ENCODE assay signal across 21 mouse cellular contexts in the genomic region with DNA sequence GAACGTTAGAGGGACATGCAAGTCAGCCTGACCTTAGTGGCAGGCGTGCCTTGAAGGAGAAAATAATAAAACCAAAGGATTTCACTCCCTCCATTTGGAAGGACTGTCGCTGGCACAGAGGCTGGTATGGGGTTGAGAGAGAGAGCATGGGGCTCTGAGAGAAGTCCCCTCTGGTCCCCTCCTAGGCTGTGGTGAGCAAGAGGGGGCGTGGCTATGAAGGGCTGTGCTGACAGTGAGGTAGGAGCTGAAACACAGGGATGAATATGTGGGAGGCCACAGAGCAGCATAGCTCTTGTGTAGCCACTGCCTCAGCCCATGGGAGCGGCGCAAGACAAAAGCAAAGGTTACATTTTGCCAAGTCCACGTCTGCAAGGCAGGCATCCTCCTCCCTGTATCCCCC. TPM values are rescaled to one million over a fixed set of nuclear protein-coding genes. Genes with fewer than 3 reads are reported as not detected.
DNase-seq lines count a peak whose midpoint lies in the region; ATAC-seq and TF ChIP-seq lines count a peak whose summit lies in the region.
"Had no signal": no experiment of that assay in that cellular context is flagged by ENCODE, and none has a peak within 500 bp of the region (broad histone marks: within the 10 kb centered on the region; RNA-seq: fewer than 3 reads in every experiment).

No protein-coding gene starts in this region.

- 83% methylated on average over 7 of the region's 7 CpGs for WGBS in forebrain, postnatal 0 days
- WGBS in forebrain, embryonic 10.5 days: 90% methylated on average over 7 of the region's 7 CpGs
- 78% methylated on average over 7 of the region's 7 CpGs for WGBS in hindbrain, postnatal 0 days
- WGBS in hindbrain, embryonic 11.5 days: 82% methylated on average over 7 of the region's 7 CpGs

- no peaks in the 10 kb centered on the region for H3K27me3 ChIP-seq in forebrain, postnatal 0 days (ENCODE audit: insufficient read depth, low read length)
- H3K27me3 ChIP-seq in forebrain, embryonic 10.5 days (ENCODE audit: poor library complexity, severe bottlenecking): no peaks in the 10 kb centered on the region
- H3K27me3 ChIP-seq in hindbrain, postnatal 0 days (ENCODE audit: insufficient read depth, low read length): no peaks in the 10 kb centered on the region
- H3K27me3 ChIP-seq in hindbrain, embryonic 11.5 days (ENCODE audit: control insufficient read depth, insufficient read depth, low read length): no peaks in the 10 kb centered on the region
- H3K27me3 ChIP-seq: CH12.LX; embryonic facial prominence, embryonic 12.5 days; forebrain, embryonic 13.5 days; heart, embryonic 13.5 days; hindbrain, embryonic 15.5 days had no signal

- H3K36me3 ChIP-seq in forebrain, postnatal 0 days (ENCODE audit: insufficient read depth): peaks cover under 1% of the 10 kb centered on the region
- peaks cover 25% of the 10 kb centered on the region for H3K36me3 ChIP-seq in forebrain, embryonic 10.5 days (replicated peaks)
- no peaks in the 10 kb centered on the region for H3K36me3 ChIP-seq in hindbrain, postnatal 0 days (ENCODE audit: insufficient read depth, low read length)
- no peaks in the 10 kb centered on the region for H3K36me3 ChIP-seq in hindbrain, embryonic 11.5 days (ENCODE audit: control insufficient read depth, insufficient read depth, low read length)
- H3K36me3 ChIP-seq: hindbrain, embryonic 15.5 days had no signal

- H3K4me1 ChIP-seq in forebrain, postnatal 0 days (ENCODE audit: insufficient read depth): 0 out of 2 replicates have a peak, but pooled peaks cover 3% of the 10 kb centered on the region
- H3K4me1 ChIP-seq in forebrain, embryonic 10.5 days: peaks cover 29% of the 10 kb centered on the region
- 0 out of 2 replicates have a peak, but pooled peaks cover 6% of the 10 kb centered on the region for H3K4me1 ChIP-seq in hindbrain, postnatal 0 days (ENCODE audit: insufficient read depth, low read length)
- H3K4me1 ChIP-seq in hindbrain, embryonic 11.5 days (replicated peaks; ENCODE audit: control insufficient read depth, insufficient read depth, low read length): no peaks in the 10 kb centered on the region
- H3K4me1 ChIP-seq: hindbrain, embryonic 15.5 days had no signal

- H3K9ac ChIP-seq in forebrain, postnatal 0 days: no peak overlapping the region
- H3K9ac ChIP-seq in hindbrain, postnatal 0 days (replicated peaks; ENCODE audit: low read length): no peak overlapping the region
- no peak overlapping the region for H3K9ac ChIP-seq in hindbrain, embryonic 11.5 days (ENCODE audit: low read depth, low read length)
- H3K9ac ChIP-seq: embryonic facial prominence, embryonic 12.5 days; forebrain, embryonic 13.5 days; heart, embryonic 13.5 days; hindbrain, embryonic 15.5 days had no signal

- H3K4me2 ChIP-seq in forebrain, postnatal 0 days (ENCODE audit: low read depth): no peak overlapping the region
- H3K4me2 ChIP-seq in hindbrain, postnatal 0 days (ENCODE audit: low read depth, low read length): no peak overlapping the region
- H3K4me2 ChIP-seq in hindbrain, embryonic 11.5 days (replicated peaks; ENCODE audit: low read depth, low read length): no peak overlapping the region
- H3K4me2 ChIP-seq: embryonic facial prominence, embryonic 12.5 days; forebrain, embryonic 13.5 days; heart, embryonic 13.5 days; hindbrain, embryonic 15.5 days had no signal

- H3K9me3 ChIP-seq in forebrain, postnatal 0 days (ENCODE audit: low read length): no peaks in the 10 kb centered on the region
- no peaks in the 10 kb centered on the region for H3K9me3 ChIP-seq in forebrain, embryonic 10.5 days
- H3K9me3 ChIP-seq in hindbrain, postnatal 0 days (ENCODE audit: low read length): no peaks in the 10 kb centered on the region
- H3K9me3 ChIP-seq in hindbrain, embryonic 11.5 days (ENCODE audit: control insufficient read depth, low read length): no peaks in the 10 kb centered on the region
- H3K9me3 ChIP-seq: embryonic facial prominence, embryonic 12.5 days; forebrain, embryonic 13.5 days; G1E; heart, embryonic 13.5 days; hindbrain, embryonic 15.5 days had no signal

- no peak for TF ChIP-seq CTCF in forebrain, postnatal 0 days (IDR thresholded peaks at IDR 0.05; ENCODE audit: low read depth)
- no peak for TF ChIP-seq CTCF in hindbrain, postnatal 0 days (IDR thresholded peaks at IDR 0.05; ENCODE audit: low read depth)

- no peak for ATAC-seq in forebrain, postnatal 0 days
- 0 out of 2 replicates have a peak, but pooled peaks have one; percentile 52 for ATAC-seq in hindbrain, postnatal 0 days
- no peak for ATAC-seq in hindbrain, embryonic 11.5 days (ENCODE audit: low FRiP score)
- ATAC-seq: forebrain, embryonic 13.5 days; inflammation-experienced regulatory T-cells, adult 6 months; intestine, postnatal 0 days had no signal

- H3K4me3 ChIP-seq in forebrain, postnatal 0 days (ENCODE audit: low read depth, low read length): no peak overlapping the region
- H3K4me3 ChIP-seq in forebrain, embryonic 10.5 days: no peak overlapping the region
- no peak overlapping the region for H3K4me3 ChIP-seq in hindbrain, postnatal 0 days (ENCODE audit: low read length)
- H3K4me3 ChIP-seq in hindbrain, embryonic 11.5 days (ENCODE audit: low read depth, low read length): no peak overlapping the region
- H3K4me3 ChIP-seq: embryonic facial prominence, embryonic 12.5 days; forebrain, embryonic 13.5 days; heart, embryonic 13.5 days; hindbrain, embryonic 15.5 days had no signal

- DNase-seq in forebrain, postnatal 0 days: no peak
- DNase-seq in forebrain, embryonic 10.5 days (ENCODE audit: extremely low spot score, low spot score): no peak
- no peak for DNase-seq in hindbrain, postnatal 0 days (ENCODE audit: low spot score)
- DNase-seq in hindbrain, embryonic 11.5 days (ENCODE audit: low spot score): no peak
- DNase-seq in retina, postnatal 1 day: peak; percentile 6
- no peak for DNase-seq in retina, embryonic 14.5 days (ENCODE audit: low spot score)
- no peak for DNase-seq in thymus, postnatal 36 days
- DNase-seq: cerebellum, adult 11 months; cerebellum, adult 8-10 months; embryo, embryonic 11 days; gastrocnemius, postnatal 14 days; heart, postnatal 4 days had no signal

- peak overlapping the region; percentile 16; the same call in 1 of the 2 replicates for H3K27ac ChIP-seq in forebrain, postnatal 0 days (ENCODE audit: low read depth, low read length)
- H3K27ac ChIP-seq in forebrain, embryonic 10.5 days: no peak overlapping the region
- H3K27ac ChIP-seq in hindbrain, postnatal 0 days: no peak overlapping the region
- no peak overlapping the region for H3K27ac ChIP-seq in hindbrain, embryonic 11.5 days (ENCODE audit: low read depth, low read length)
- H3K27ac ChIP-seq: embryonic facial prominence, embryonic 12.5 days; forebrain, embryonic 13.5 days; heart, embryonic 13.5 days; hindbrain, embryonic 15.5 days had no signal

RNA-seq across cellular contexts. Expression of a gene that starts 41.4 kb away (rescaled TPM):
- 50.8 and 53.8 TPM in 2 replicates for total RNA-seq in forebrain, postnatal 0 days (2014; rRNA removed)
- 48.1 and 49.9 TPM in 2 replicates for polyA plus RNA-seq in forebrain, postnatal 0 days (2015; fragmentation: Nextera tagmentation; extraction: Ambion mirVana)
- 14.3 and 15.0 TPM in 2 replicates for polyA plus RNA-seq in forebrain, embryonic 10.5 days (2016; fragmentation: Nextera tagmentation; extraction: Ambion mirVana)
- 33.2 and 42.0 TPM in 2 replicates for total RNA-seq in hindbrain, postnatal 0 days (2014; rRNA removed)
- 48.2 and 49.6 TPM in 2 replicates for polyA plus RNA-seq in hindbrain, postnatal 0 days (2015; fragmentation: Nextera tagmentation; extraction: Ambion mirVana)
- 10.6 and 12.2 TPM in 2 replicates for polyA plus RNA-seq in hindbrain, embryonic 11.5 days (2014; fragmentation: Nextera tagmentation; extraction: Ambion mirVana)
- total RNA-seq: granulocyte monocyte progenitor cell, adult 5-6 weeks had no signal
- polyA plus RNA-seq: G1E had no signal
